Comparison of ENCODE assay signal across 8 mouse cellular contexts in the genomic region with DNA sequence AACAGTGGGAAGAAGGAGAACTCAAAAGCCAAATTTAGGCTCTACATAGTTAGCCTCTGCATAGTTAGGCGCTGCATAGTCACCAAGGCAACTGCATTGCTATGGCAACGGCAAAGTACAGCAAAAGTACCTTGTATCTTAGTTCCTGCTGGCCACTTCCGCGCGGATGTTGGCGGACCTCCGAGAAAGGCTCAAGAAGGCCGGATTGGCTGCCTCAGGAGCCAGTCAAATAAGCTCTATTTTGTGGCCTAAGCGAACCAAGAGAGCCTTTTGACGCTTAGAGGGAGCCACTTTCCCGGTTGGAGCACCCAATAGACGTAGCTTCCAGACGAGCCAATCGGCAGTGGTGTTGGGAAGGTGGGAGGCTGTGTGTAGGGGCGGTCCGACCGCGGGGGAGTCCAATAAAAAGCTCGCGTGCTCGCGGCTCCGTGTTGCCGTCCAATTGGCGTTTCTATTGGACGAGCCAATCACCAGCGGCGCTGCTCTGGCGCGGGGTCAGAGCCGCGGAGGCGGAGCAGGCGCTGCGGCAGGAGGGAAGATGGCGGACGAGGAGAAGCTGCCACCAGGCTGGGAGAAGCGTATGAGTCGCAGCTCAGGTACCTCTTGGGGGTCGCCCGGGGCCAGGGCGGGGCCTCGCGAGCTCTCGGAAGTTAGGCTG. TPM values are rescaled to one million over a fixed set of nuclear protein-coding genes. Genes with fewer than 3 reads are reported as not detected.
DNase-seq lines count a peak whose midpoint lies in the region; ATAC-seq and TF ChIP-seq lines count a peak whose summit lies in the region.

Pin1 (plus strand) TSS at position 494 of the 658 bp plus-strand sequence.

- H3K36me3 ChIP-seq in hindbrain, embryonic 13.5 days: peaks cover 56% of the 10 kb centered on the region

- no peaks in the 10 kb centered on the region for H3K27me3 ChIP-seq in Patski
- H3K27me3 ChIP-seq in hindbrain, embryonic 13.5 days: no peaks in the 10 kb centered on the region

- peak within 1 kb of the TSS; percentile 72 for H3K27ac ChIP-seq in hindbrain, embryonic 13.5 days

- under 1% methylated on average over 44 of the region's 45 CpGs for WGBS in hindbrain, embryonic 13.5 days

- H3K4me1 ChIP-seq in hindbrain, embryonic 13.5 days (replicated peaks): peaks cover 48% of the 10 kb centered on the region

- H3K4me2 ChIP-seq in hindbrain, embryonic 13.5 days: peak within 1 kb of the TSS; percentile 82

- peak within 1 kb of the TSS; percentile 93 for H3K9ac ChIP-seq in hindbrain, embryonic 13.5 days

- POLR2A ChIA-PET in Patski (lab: Charles Lee): no interaction called here

- no peak for TF ChIP-seq CTCF in Patski (IDR thresholded peaks at IDR 0.05)

- H3K4me3 ChIP-seq in hindbrain, embryonic 13.5 days: peak within 1 kb of the TSS; percentile 95

- peak; percentile 98 for DNase-seq in Patski (ENCODE audit: low read depth, low spot score)
- DNase-seq in cerebellum, postnatal 14 days: peak; percentile 97 to 98
- DNase-seq in frontal cortex, postnatal 14 days (ENCODE audit: low spot score in 2 of 2): peak; percentile 98 to 99
- peak; percentile 95 to 96 for DNase-seq in layer of hippocampus, postnatal 25 days (ENCODE audit: extremely low spot score in 1 of 2, low spot score in 1 of 2)
- DNase-seq in lung, postnatal 25 days (ENCODE audit: low spot score): peak; percentile 100
- DNase-seq in retina, embryonic 14.5 days (ENCODE audit: low spot score): peak; percentile 98
- DNase-seq in thymus, postnatal 4 days: peak; percentile 95

- in situ Hi-C loops in Patski (cut with MboI; ENCODE audit: low pct_unique_long_range_greater_than_20kb): no loop called here

- CTCF ChIA-PET in Patski (lab: Charles Lee): interaction anchor here (1.3 to 3.5 kb wide), 2 partner anchors 11 to 16 kb away, joined by 4 to 12 read pairs; no protein-coding TSS in a partner anchor

- peak; percentile 100 for ATAC-seq in Patski
- peak; percentile 99 for ATAC-seq in hindbrain, embryonic 13.5 days (ENCODE audit: low FRiP score)

- no peaks in the 10 kb centered on the region for H3K9me3 ChIP-seq in hindbrain, embryonic 13.5 days

RNA-seq across cellular contexts. Expression of gene Pin1, which starts in this region (rescaled TPM):
- 27.1 TPM for polyA plus RNA-seq in Patski (2021)
- 59.8 and 61.5 TPM in 2 replicates for polyA plus RNA-seq in hindbrain, embryonic 13.5 days (2015; fragmentation: Nextera tagmentation; extraction: Ambion mirVana)
- 10 to 100 TPM; 31.6 to 35.8 TPM for total RNA-seq in layer of hippocampus, postnatal 25 days (2021)

Comparison
In these comparisons a context has a peak if more than half of its experiments do, and no peak if none do; other contexts are left out.
1. Peak in every context shown above with its lines: DNase-seq, ATAC-seq, H3K4me3 ChIP-seq and H3K27ac ChIP-seq.